ENCODE assay signal across 11 mouse cellular contexts in genomic region chr2:14543355-14543754, GRCm38 (mm10). TPM values are rescaled to one million over a fixed set of nuclear protein-coding genes. Genes with fewer than 3 reads are reported as not detected.
A peak's percentile ranks its signal among the peaks of the same experiment; 100 is the strongest.
DNase-seq lines count a peak whose midpoint lies in the region; ATAC-seq and TF ChIP-seq lines count a peak whose summit lies in the region.
"Had no signal": no experiment of that assay in that cellular context is flagged by ENCODE, and none has a peak within 500 bp of the region (broad histone marks: within the 10 kb centered on the region; RNA-seq: fewer than 3 reads in every experiment).

No protein-coding gene starts in this region.

- H3K4me2 ChIP-seq in heart, postnatal 0 days (ENCODE audit: low read depth, low read length): no peak overlapping the region
- no peak overlapping the region for H3K4me2 ChIP-seq in midbrain, embryonic 14.5 days (ENCODE audit: low read length)
- H3K4me2 ChIP-seq in midbrain, embryonic 11.5 days: no peak overlapping the region
- H3K4me2 ChIP-seq: forebrain, embryonic 15.5 days had no signal

- no peak overlapping the region for H3K9ac ChIP-seq in heart, postnatal 0 days (replicated peaks; ENCODE audit: low read depth, low read length)
- H3K9ac ChIP-seq in midbrain, embryonic 14.5 days (replicated peaks; ENCODE audit: low read length): no peak overlapping the region
- H3K9ac ChIP-seq in midbrain, embryonic 11.5 days (ENCODE audit: low read length): no peak overlapping the region
- H3K9ac ChIP-seq: forebrain, embryonic 15.5 days had no signal

- H3K4me1 ChIP-seq in heart, postnatal 0 days (ENCODE audit: control insufficient read depth, insufficient read depth): 0 out of 2 replicates have a peak, but pooled peaks cover 6% of the 10 kb centered on the region
- H3K4me1 ChIP-seq in midbrain, embryonic 14.5 days (ENCODE audit: control insufficient read depth, insufficient read depth, low read length): no peaks in the 10 kb centered on the region
- no peaks in the 10 kb centered on the region for H3K4me1 ChIP-seq in midbrain, embryonic 11.5 days (ENCODE audit: control insufficient read depth, insufficient read depth, low read length)
- H3K4me1 ChIP-seq: forebrain, embryonic 15.5 days had no signal

- H3K4me3 ChIP-seq in heart, postnatal 0 days (ENCODE audit: low read depth, low read length): no peak overlapping the region
- no peak overlapping the region for H3K4me3 ChIP-seq in midbrain, embryonic 14.5 days (replicated peaks; ENCODE audit: low read depth, low read length)
- H3K4me3 ChIP-seq in midbrain, embryonic 11.5 days (ENCODE audit: low read depth, low read length): no peak overlapping the region
- H3K4me3 ChIP-seq: forebrain, embryonic 15.5 days had no signal

- no peak for TF ChIP-seq EP300 in heart, postnatal 0 days (IDR thresholded peaks at IDR 0.05; ENCODE audit: low read depth)

- no peak for TF ChIP-seq CTCF in heart, postnatal 0 days (IDR thresholded peaks at IDR 0.05; ENCODE audit: low read depth)

- peak; percentile 12 for DNase-seq in heart, postnatal 0 days (ENCODE audit: low spot score)
- DNase-seq in heart, adult 11 months: no peak
- peak; percentile 35 for DNase-seq in midbrain, embryonic 14.5 days
- DNase-seq in midbrain, embryonic 11.5 days (ENCODE audit: low spot score, missing footprints): no peak
- peak; percentile 34 for DNase-seq in heart, postnatal 4 days
- DNase-seq in right cerebral cortex, postnatal 10 days (ENCODE audit: low spot score in 2 of 2): peak; percentile 25 to 26
- DNase-seq in thymus, postnatal 0 days (ENCODE audit: low spot score): no peak
- DNase-seq: cerebellum, adult 18-20 months had no signal

- no peaks in the 10 kb centered on the region for H3K27me3 ChIP-seq in heart, postnatal 0 days (ENCODE audit: control insufficient read depth, insufficient read depth, low read length)
- H3K27me3 ChIP-seq in midbrain, embryonic 14.5 days (ENCODE audit: control insufficient read depth, insufficient read depth, low read length): no peaks in the 10 kb centered on the region; the same call in 1 of the 2 replicates
- no peaks in the 10 kb centered on the region for H3K27me3 ChIP-seq in midbrain, embryonic 11.5 days (ENCODE audit: control insufficient read depth, insufficient read depth, low read length)
- H3K27me3 ChIP-seq: forebrain, embryonic 15.5 days had no signal

- no peaks in the 10 kb centered on the region for H3K9me3 ChIP-seq in heart, postnatal 0 days (replicated peaks; ENCODE audit: control insufficient read depth, low read length)
- no peaks in the 10 kb centered on the region for H3K9me3 ChIP-seq in midbrain, embryonic 14.5 days (ENCODE audit: control insufficient read depth, low read length)
- no peaks in the 10 kb centered on the region for H3K9me3 ChIP-seq in midbrain, embryonic 11.5 days (ENCODE audit: control insufficient read depth, low read length)
- H3K9me3 ChIP-seq: forebrain, embryonic 15.5 days; G1E had no signal

- no peaks in the 10 kb centered on the region for H3K36me3 ChIP-seq in heart, postnatal 0 days (replicated peaks; ENCODE audit: control insufficient read depth, insufficient read depth, low read length)
- no peaks in the 10 kb centered on the region for H3K36me3 ChIP-seq in midbrain, embryonic 14.5 days (ENCODE audit: control insufficient read depth, insufficient read depth, low read length)
- no peaks in the 10 kb centered on the region for H3K36me3 ChIP-seq in midbrain, embryonic 11.5 days (ENCODE audit: control insufficient read depth, insufficient read depth, low read length)
- H3K36me3 ChIP-seq: forebrain, embryonic 15.5 days; G1E had no signal

- no peak for ATAC-seq in heart, postnatal 0 days (ENCODE audit: insufficient read depth, low read depth)
- ATAC-seq in midbrain, embryonic 14.5 days (ENCODE audit: low FRiP score, low TSS enrichment): no peak
- no peak for ATAC-seq in midbrain, embryonic 11.5 days (ENCODE audit: low FRiP score)
- ATAC-seq in megakaryocyte, adult 5-6 weeks (ENCODE audit: poor library complexity, severe bottlenecking): no peak
- ATAC-seq: forebrain, embryonic 15.5 days had no signal

- WGBS in heart, postnatal 0 days: 21% methylated on average over 3 of the region's 3 CpGs
- 69% methylated on average over 3 of the region's 3 CpGs for WGBS in midbrain, embryonic 14.5 days
- 85% methylated on average over 3 of the region's 3 CpGs for WGBS in midbrain, embryonic 11.5 days

- H3K27ac ChIP-seq in heart, postnatal 0 days (ENCODE audit: low read depth): no peak overlapping the region
- H3K27ac ChIP-seq in midbrain, embryonic 14.5 days (replicated peaks; ENCODE audit: low read depth, low read length): no peak overlapping the region
- H3K27ac ChIP-seq in midbrain, embryonic 11.5 days (ENCODE audit: low read depth, low read length): no peak overlapping the region
- H3K27ac ChIP-seq: forebrain, embryonic 15.5 days had no signal

RNA-seq across cellular contexts. Expression of gene Cacnb2, which starts 59.5 kb away (rescaled TPM):
- total RNA-seq in heart, postnatal 0 days (2014; rRNA removed; ENCODE audit: low replicate concordance): 47.6 and 71.6 TPM in 2 replicates
- 11.5 and 12.1 TPM in 2 replicates for polyA plus RNA-seq in heart, postnatal 0 days (2015; fragmentation: Nextera tagmentation; extraction: Ambion mirVana)
- 5.9 and 9.3 TPM in 2 replicates for polyA plus RNA-seq in midbrain, embryonic 14.5 days (2014; fragmentation: Nextera tagmentation; extraction: Ambion mirVana)
- polyA plus RNA-seq in midbrain, embryonic 11.5 days (2014; fragmentation: Nextera tagmentation; extraction: Ambion mirVana): 1.1 TPM in 2 replicates
- 10 to 100 TPM; 84.4 to 86.6 TPM for total RNA-seq in heart, postnatal 4 days (2021)
- 0.27 TPM in 1 of 2 replicates, not detected in the other for polyA plus RNA-seq in thymus, postnatal 0 days (2015; fragmentation: Nextera tagmentation; extraction: Ambion mirVana)
- total RNA-seq in megakaryocyte, adult 5-6 weeks (2015): 0.36 and 1.6 TPM in 2 replicates
- total RNA-seq in megakaryocyte, adult 5-6 weeks (2017): 0.73 and 0.77 TPM in 2 replicates
- polyA plus RNA-seq: G1E had no signal

Comparison
In these comparisons a context has a peak if more than half of its experiments do, and no peak if none do; other contexts are left out.
1. DNase-seq: peak in heart, postnatal 0 days (single experiment), midbrain, embryonic 14.5 days (single experiment), heart, postnatal 4 days (single experiment) and right cerebral cortex, postnatal 10 days (2 of 2); none in heart, adult 11 months (single experiment), midbrain, embryonic 11.5 days (single experiment) and thymus, postnatal 0 days (single experiment).